Mouse (Mus musculus) gastrocnemius, postnatal 14 days (tissue): ENCODE measurements at regions not wholly inside any gene's neighbourhood (a gene's known extent, or its start where the extent isn't known, plus 50 kb on each side); places are given as distances from the start of the nearest gene placed in this dataset.
A peak's percentile ranks its signal among the peaks of the same experiment; 100 is the strongest.

ENCODE experiments used
- DNase-seq: peaks from one replicate; pipeline ENCODE4 v3.0.0; 2021; ENCODE audit warnings: mixed read lengths
- intact Hi-C: fragments of 180-260 bp; cut with DNase I; formaldehyde crosslinking; loops from one replicate; pipeline ENCODE4 v1.15.1; 2025; ENCODE audit warnings: low total_unique reads

DNA sequence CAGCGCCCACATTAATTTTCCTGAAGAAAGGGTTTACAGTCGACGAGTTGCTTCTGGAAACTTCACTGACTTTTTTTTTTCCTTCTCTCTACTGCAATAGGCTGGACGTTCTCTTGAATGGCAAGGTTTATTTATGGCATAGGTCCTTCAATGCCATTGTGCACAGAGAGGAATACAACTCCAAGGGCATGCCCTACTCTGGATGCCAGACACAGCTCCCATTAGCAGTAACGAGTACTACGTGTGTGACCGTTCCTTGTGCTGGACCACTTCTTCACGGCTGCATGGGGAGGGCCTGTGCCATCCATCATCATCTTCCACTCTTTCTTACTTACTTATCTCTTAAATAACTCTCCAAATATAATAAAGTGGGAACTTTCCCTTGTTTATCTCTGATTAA is 1472.1 kb downstream of the Slc22a22 start:
- DNase-seq, result no peak
- intact Hi-C loops, result no loop called here

DNA sequence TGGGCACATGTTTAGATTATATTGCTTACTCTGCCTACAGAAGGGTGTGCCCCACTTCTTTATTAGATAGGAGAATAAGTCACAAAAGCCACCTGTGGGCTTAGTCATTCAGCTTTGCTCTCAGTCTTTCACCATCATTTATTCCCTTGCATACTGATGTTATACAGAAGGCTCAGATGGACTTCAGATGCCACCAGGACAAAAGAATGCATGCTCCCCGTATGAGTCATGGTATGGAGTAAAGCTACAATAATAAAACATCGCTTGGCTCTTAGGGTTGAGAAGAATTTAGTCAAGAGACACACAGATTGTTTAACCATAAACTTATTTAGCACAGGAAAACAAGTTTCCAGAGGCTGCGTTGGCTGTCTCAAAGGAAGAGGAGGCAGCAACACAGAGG is 1473.5 kb downstream of the Slc22a22 start:
- no peak for DNase-seq
- intact Hi-C loops, result no loop called here

DNA sequence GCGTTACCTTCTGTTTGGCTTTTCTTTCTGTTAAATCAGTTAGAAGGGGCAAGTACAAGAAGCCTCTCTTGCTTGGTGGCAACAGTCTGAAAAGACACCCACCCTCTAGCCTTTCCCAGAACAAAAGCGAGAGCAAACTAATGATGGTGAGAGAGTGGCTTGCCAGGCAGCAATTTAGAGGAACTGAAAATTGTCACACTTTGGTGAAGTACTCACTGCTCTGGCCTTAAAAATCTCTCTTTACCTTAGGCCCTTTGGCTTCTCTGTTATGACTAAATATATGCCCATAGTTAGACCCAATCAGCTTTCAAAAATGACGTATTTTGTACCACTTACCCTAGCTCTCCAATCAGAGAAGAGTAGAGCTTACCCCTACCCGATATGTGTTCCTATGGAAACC is 1477.8 kb downstream of the Slc22a22 start:
- DNase-seq, result no peak
- intact Hi-C loops, result no loop called here

DNA sequence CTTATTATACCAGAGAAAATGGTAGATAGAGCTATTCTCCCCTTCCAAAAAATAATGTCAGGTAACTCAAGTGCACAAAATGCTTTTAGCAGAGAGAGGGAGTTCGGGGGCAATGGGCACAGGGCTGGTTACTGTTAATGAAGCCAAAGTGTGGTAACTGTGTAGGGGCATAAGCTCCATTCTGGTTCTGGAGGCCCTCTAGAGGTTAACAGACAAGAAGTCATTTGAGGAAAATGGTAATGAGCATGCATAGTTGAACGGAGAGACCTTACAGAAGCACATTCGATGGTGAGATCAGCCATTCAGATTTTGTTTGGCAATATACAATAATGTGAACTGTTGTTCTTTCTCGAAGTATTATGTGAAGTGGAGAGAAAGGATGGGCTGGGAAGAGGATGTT is 1479.4 kb downstream of the Slc22a22 start:
- intact Hi-C loops, result no loop called here
- DNase-seq, result no peak

DNA sequence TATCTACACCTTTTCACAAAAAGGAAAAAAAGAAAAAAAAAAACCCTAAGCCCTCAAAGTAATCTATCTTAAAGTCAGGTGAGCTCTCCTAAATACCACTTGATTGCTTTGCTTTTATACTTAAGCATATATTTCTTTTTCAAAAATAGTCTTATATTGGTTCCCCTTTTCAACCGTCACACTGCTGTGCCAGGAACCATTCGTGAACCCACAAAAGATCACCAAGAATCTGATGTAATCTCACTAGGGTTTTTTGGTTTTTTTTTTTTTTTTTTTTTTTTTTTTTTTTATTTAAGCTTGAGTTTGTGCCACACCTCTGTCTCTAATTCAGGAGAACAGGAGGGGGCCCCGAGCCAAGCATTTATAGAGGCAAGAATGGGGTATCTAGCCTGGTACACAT is 1482.7 kb downstream of the Slc22a22 start:
- intact Hi-C loops, result no loop called here
- no peak for DNase-seq

DNA sequence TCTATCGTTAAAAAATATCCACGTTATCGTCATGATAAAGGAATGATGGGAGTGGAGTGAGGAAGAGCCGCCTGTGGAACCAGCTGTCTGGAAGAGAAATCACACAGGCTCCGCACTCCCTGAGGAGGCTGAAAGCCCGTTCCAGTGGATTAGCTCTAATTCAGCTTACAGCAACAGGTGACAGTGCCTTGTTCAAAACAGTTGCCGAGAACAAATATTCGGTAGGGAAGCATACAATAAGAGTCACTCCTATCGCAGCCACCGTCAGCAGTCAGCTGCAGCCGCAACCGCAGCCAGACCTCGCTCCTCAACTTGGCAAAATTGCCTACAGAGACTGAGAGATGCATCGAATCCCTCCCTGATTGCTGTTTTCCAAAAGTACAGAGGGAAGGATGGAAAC is 1501.6 kb downstream of the Slc22a22 start:
- intact Hi-C loops, result no loop called here
- DNase-seq, result no peak

DNA sequence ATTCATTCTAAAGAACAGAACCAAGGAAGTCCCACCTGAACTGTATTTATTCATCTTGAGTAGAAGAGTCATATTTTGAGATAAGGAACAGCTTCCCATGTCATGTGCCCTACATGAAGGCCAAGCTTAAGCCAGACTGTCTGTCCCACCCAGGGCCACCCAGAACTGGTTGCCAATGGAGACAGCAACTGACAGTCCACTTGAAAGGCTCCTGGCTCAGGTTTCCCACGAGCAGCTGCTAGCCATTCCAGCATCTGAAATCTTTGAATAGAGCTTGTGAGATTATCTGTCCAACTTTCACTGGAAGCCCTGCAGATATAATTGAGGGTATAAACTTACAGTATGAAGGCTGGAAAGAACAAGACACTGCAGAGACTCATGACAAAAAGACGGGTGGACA is 1510.6 kb downstream of the Slc22a22 start:
- intact Hi-C loops, result no loop called here
- DNase-seq, result peak; percentile 20

DNA sequence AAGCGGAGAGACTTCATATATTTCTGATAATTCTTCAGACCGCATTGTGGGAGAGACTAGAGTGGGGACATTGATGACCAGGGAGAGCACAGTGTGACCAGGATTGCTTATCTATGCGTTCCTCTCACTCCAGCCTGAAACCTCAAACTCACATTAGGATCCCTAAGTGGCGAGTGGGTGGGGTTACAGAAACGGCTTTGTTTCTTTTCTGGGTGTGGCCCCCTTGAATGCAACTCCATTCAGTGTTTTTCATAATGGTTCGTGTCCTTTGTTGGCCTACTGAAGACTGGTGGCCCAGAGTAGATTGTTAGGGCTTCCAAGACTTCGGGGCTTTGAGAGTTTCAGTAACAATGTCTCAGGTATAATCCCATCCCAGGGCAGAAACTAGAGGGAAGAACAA is 1512.1 kb downstream of the Slc22a22 start:
- DNase-seq, result no peak
- intact Hi-C loops, result no loop called here

DNA sequence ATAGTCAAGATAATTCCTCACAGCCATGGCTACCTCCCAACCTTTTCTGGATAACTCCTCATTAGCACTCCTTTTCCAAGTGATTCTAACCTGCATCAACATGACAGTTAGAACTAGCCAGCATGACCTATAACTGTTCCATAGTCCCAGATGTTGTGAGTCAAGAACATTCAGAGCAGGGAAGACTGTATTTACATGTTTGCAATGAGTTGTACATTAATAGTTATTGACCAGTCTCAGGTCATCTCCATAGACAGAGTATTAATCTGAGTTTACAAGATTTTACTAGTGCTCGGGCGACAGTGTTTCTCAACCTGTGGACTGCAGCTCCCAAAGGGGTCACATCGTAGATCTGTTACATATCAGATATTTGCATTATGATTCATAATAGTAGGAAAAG is 1515.3 kb downstream of the Slc22a22 start:
- intact Hi-C loops, result no loop called here
- no peak for DNase-seq
